Mouse (Mus musculus): ENCODE results near the gene Cmtm1. TPM values are rescaled to one million over a fixed set of nuclear protein-coding genes. Genes with fewer than 3 reads are reported as not detected.
"Not testable (repeated sequence)": the region's sequence is repeated elsewhere in the genome, so short reads cannot be mapped to it uniquely, and the experiment has no call there.

Gene Cmtm1
- 0.13 TPM in 1 of 2 replicates, not detected in the other for polyA plus RNA-seq (2012; rRNA removed)

DNA sequence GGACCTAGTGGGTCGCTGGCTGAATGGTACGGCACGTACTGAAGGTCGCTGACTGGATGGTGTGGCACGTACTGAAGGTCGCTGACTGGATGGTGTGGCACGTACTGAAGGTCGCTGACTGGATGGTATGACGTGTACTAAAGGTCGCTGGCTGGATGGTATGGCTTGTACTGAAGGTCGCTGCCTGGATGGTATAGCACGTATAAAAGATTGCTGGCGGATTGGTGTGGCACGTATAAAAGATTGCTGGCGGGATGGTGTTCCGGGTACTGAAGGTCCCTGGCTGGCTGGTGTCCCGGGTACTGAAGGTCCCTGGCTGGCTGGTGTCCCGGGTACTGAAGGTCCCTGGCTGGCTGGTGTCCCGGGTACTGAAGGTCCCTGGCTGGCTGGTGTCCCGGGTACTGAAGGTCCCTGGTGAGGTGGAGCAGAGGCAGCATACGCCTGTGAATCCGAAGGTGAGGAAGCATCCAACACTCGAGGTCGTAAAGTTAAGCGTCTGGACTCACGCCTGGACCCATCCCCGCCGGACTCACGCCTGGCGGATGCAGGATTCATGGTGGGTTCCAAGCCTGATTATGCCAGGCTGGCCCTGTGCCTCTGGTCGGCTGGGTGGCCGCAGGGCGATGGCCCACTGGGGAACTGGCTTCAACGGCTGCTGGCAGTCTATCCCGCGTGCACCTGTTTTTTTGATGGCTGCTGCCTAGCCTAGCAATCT, at the start of gene Cmtm1, which contains the start of gene Gm45711:
Gene Cmtm1 (minus strand): TSS at position 705 of the 715 bp plus-strand sequence.
Gene Gm45711 (minus strand): TSS at position 641 of the 715 bp plus-strand sequence.
- H3K27me3 ChIP-seq (ENCODE audit: control insufficient read depth, insufficient read depth, low read length); H3K4me3 ChIP-seq (ENCODE audit: low read depth, low read length); H3K4me1 ChIP-seq (ENCODE audit: control insufficient read depth, insufficient read depth, insufficient read length, low read length); H3K27ac ChIP-seq (ENCODE audit: insufficient read depth, low read depth, low read length); H3K36me3 ChIP-seq (ENCODE audit: control insufficient read depth, insufficient read depth, low read length): not testable (repeated sequence)
- 80% methylated on average over 36 of the region's 36 CpGs for WGBS

DNA sequence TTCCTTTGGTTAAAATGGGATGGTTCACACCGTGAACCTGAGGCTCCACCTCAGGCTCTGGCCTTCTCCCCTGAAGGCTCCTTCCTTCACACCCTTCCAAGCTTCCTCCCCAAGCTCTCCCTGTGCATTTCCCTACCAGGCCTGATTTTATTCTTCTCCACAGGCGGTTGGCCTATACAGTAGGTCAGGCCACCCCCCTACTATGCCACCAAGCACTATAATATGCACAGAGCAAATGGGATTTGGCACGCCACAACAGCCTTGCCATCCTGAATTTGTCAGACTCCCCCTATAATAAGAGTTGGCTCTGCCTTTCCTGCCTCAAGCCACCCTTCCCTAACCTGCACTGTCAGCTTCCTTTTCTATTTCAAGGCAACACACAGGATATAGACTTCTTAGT, 48.7 kb upstream of the Cmtm1 start:
- WGBS, result 91% methylated on average over 3 of the region's 3 CpGs
- no peak overlapping the region for H3K4me3 ChIP-seq (ENCODE audit: low read depth, low read length)
- no peaks in the 10 kb centered on the region for H3K4me1 ChIP-seq (ENCODE audit: control insufficient read depth, insufficient read depth, insufficient read length, low read length)
- TF ChIP-seq CTCF (IDR thresholded peaks at IDR 0.05; ENCODE audit: extremely low read depth, insufficient read length, insufficient replicate concordance, low read depth, low read length) (no peak), POLR2A (IDR thresholded peaks at IDR 0.05; ENCODE audit: low read depth, low read length) (no peak)
- H3K27me3 ChIP-seq (ENCODE audit: control insufficient read depth, insufficient read depth, low read length), result no peaks in the 10 kb centered on the region
- H3K27ac ChIP-seq (ENCODE audit: insufficient read depth, low read depth, low read length), result no peak overlapping the region
- peaks cover 23% of the 10 kb centered on the region for H3K36me3 ChIP-seq (ENCODE audit: control insufficient read depth, insufficient read depth, low read length)

DNA sequence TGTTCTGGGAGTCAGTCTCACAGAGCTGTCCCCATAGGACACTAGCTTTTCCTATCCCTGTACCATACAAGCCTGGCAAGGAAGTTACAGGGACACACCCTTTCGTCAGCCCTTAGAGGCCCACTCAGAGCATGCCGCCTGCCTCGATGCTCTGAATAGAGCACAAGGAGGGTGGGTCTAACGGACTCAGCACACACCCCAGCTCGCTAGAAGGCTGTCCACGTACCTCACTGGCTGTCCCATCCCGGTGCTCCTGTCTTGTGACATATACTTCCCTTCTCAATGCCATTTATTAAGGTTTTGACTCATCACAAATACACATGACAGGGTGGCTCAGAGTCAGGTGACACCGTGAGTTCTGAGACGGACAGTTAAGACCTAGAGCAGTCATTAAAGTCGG, 44.6 kb upstream of the Cmtm1 start:
- Histone ChIP-seq H3K36me3 (ENCODE audit: control insufficient read depth, insufficient read depth, low read length) (peaks cover 19% of the 10 kb centered on the region), H3K27me3 (ENCODE audit: control insufficient read depth, insufficient read depth, low read length) (no peaks in the 10 kb centered on the region), H3K27ac (ENCODE audit: insufficient read depth, low read depth, low read length) (no peak overlapping the region), H3K4me3 (ENCODE audit: low read depth, low read length) (no peak overlapping the region), H3K4me1 (ENCODE audit: control insufficient read depth, insufficient read depth, insufficient read length, low read length) (no peaks in the 10 kb centered on the region; the same call in 1 of the 2 replicates)
- 86% methylated on average over 10 of the region's 10 CpGs for WGBS
- TF ChIP-seq POLR2A (IDR thresholded peaks at IDR 0.05; ENCODE audit: low read depth, low read length), result no peak
- no peak for TF ChIP-seq CTCF (IDR thresholded peaks at IDR 0.05; ENCODE audit: extremely low read depth, insufficient read length, insufficient replicate concordance, low read depth, low read length)

- TF ChIP-seq POLR2A (IDR thresholded peaks at IDR 0.05; ENCODE audit: low read depth, low read length), result no peak
- no peak for TF ChIP-seq CTCF (IDR thresholded peaks at IDR 0.05; ENCODE audit: extremely low read depth, insufficient read length, insufficient replicate concordance, low read depth, low read length)
- H3K36me3 ChIP-seq (ENCODE audit: control insufficient read depth, insufficient read depth, low read length), result peaks cover 21% of the 10 kb centered on the region
- H3K27ac ChIP-seq (ENCODE audit: insufficient read depth, low read depth, low read length), result no peak overlapping the region
- H3K27me3 ChIP-seq (ENCODE audit: control insufficient read depth, insufficient read depth, low read length), result no peaks in the 10 kb centered on the region
- H3K4me1 ChIP-seq (ENCODE audit: control insufficient read depth, insufficient read depth, insufficient read length, low read length), result no peaks in the 10 kb centered on the region; the same call in 1 of the 2 replicates
- WGBS, result 72% methylated on average over 5 of the region's 5 CpGs
- H3K4me3 ChIP-seq (ENCODE audit: low read depth, low read length), result no peak overlapping the region
These were observed 43.2 kb upstream of the Cmtm1 start for GRCm38 (mm10) chr8:104353186-104353585.

- no peak overlapping the region for H3K27ac ChIP-seq (ENCODE audit: insufficient read depth, low read depth, low read length)
- no peak for TF ChIP-seq POLR2A (IDR thresholded peaks at IDR 0.05; ENCODE audit: low read depth, low read length)
- TF ChIP-seq CTCF (IDR thresholded peaks at IDR 0.05; ENCODE audit: extremely low read depth, insufficient read length, insufficient replicate concordance, low read depth, low read length), result no peak
- WGBS, result 53% methylated on average over 13 of the region's 13 CpGs
These were observed 40.1 kb upstream of the Cmtm1 start for GRCm38 (mm10) chr8:104350047-104350446.

DNA sequence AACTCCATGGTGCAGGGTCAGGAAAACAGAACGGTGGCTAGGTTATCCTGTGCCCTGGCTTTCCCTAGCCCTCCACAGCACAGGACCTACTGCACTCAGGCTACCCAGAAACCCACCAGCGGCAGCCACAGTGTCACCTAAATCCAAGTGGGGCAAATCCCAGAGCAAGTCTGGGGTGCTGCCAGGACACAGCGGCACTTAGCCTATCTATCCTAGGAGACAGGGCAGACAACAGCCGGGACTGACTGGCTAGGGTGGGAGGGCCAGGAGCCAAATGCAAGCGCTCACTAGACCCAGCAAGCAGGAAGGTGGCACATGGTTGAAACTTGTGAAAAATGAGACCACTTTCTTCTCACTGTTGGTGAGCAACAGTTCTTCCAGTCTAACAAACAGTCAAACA, 39.0 kb upstream of the Cmtm1 start:
- H3K27ac ChIP-seq (ENCODE audit: insufficient read depth, low read depth, low read length), result no peak overlapping the region
- no peak overlapping the region for H3K4me3 ChIP-seq (ENCODE audit: low read depth, low read length)
- H3K27me3 ChIP-seq (ENCODE audit: control insufficient read depth, insufficient read depth, low read length), result no peaks in the 10 kb centered on the region
- H3K36me3 ChIP-seq (ENCODE audit: control insufficient read depth, insufficient read depth, low read length), result peaks cover 6% of the 10 kb centered on the region; the same call in 1 of the 2 replicates
- H3K4me1 ChIP-seq (ENCODE audit: control insufficient read depth, insufficient read depth, insufficient read length, low read length), result no peaks in the 10 kb centered on the region; the same call in 1 of the 2 replicates
- TF ChIP-seq POLR2A (IDR thresholded peaks at IDR 0.05; ENCODE audit: low read depth, low read length) (no peak), CTCF (IDR thresholded peaks at IDR 0.05; ENCODE audit: extremely low read depth, insufficient read length, insufficient replicate concordance, low read depth, low read length) (no peak)
- WGBS, result 76% methylated on average over 5 of the region's 5 CpGs

More at GRCm38 (mm10) chr8:104350047-104350446, 40.1 kb upstream of the Cmtm1 start:
- Histone ChIP-seq H3K36me3 (ENCODE audit: control insufficient read depth, insufficient read depth, low read length) (peaks cover 16% of the 10 kb centered on the region), H3K4me1 (ENCODE audit: control insufficient read depth, insufficient read depth, insufficient read length, low read length) (no peaks in the 10 kb centered on the region; the same call in 1 of the 2 replicates), H3K4me3 (ENCODE audit: low read depth, low read length) (no peak overlapping the region), H3K27me3 (ENCODE audit: control insufficient read depth, insufficient read depth, low read length) (no peaks in the 10 kb centered on the region)

- 74% methylated on average over 12 of the region's 12 CpGs for WGBS
- no peaks in the 10 kb centered on the region; the same call in 1 of the 2 replicates for H3K4me1 ChIP-seq (ENCODE audit: control insufficient read depth, insufficient read depth, insufficient read length, low read length)
These were observed 36.8 kb upstream of the Cmtm1 start for GRCm38 (mm10) chr8:104346706-104347105.

More at GRCm38 (mm10) chr8:104346706-104347105, 36.8 kb upstream of the Cmtm1 start:
- no peak overlapping the region for H3K27ac ChIP-seq (ENCODE audit: insufficient read depth, low read depth, low read length)
- H3K27me3 ChIP-seq (ENCODE audit: control insufficient read depth, insufficient read depth, low read length), result no peaks in the 10 kb centered on the region
- H3K36me3 ChIP-seq (ENCODE audit: control insufficient read depth, insufficient read depth, low read length), result peaks cover 6% of the 10 kb centered on the region; the same call in 1 of the 2 replicates
- TF ChIP-seq CTCF (IDR thresholded peaks at IDR 0.05; ENCODE audit: extremely low read depth, insufficient read length, insufficient replicate concordance, low read depth, low read length) (no peak), POLR2A (IDR thresholded peaks at IDR 0.05; ENCODE audit: low read depth, low read length) (no peak)
- no peak overlapping the region for H3K4me3 ChIP-seq (ENCODE audit: low read depth, low read length)

All from small intestine, adult 2 months (tissue).